Mouse (Mus musculus) induced T-regulatory cell, adult 2 months (primary cell): ENCODE results near the gene Fam167b.
A peak's percentile ranks its signal among the peaks of the same experiment; 100 is the strongest.

Experiments used
- DNase-seq: peaks from one replicate; pipeline ENCODE4 v3.0.0-alpha.2; 2012; ENCODE audit warnings: low read depth

The Fam167b gene

DNA sequence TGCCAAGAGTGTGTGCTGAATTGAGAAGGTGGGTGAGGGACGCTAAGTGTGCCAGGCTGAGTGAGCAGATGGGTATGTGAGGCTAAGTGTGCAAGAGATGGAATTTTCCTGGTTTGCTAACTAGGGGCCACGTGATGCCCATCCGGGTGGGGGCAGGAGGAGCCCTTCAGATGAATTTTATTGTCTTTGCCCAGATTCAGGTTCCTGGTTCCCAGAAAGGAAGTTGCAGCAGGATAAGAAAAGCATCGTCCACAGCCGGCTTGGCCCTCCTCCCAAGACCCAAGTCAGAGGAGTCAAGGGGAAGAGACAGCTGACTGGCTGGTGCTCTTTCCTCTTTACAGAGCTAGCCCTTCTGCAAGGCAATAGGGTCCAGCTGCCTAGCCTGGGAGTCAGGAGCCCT, at the start of gene Fam167b:
Gene Fam167b, minus strand, starts transcription at position 84 of the 400 bp plus-strand sequence.
- DNase-seq, result no peak

DNA sequence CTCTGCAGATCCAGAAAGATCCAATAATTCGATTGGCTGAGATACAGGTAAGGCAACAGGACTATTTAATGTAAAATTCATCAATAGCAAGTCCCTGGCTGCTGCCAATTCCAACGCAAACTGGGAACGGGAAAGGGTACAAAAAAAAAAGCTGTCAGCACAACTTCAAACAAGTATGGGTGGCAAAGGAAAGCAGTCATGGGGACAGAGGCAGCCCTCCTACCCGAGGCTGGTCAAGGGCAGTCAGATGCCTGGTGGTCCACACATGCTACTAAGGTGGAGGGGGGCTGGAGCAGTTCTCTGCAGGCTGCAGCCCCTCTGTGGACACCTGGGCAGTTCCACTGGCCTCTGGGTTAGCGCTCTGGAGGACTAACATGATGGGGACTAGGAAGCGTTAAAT, 47.7 kb upstream of the Fam167b start:
- no peak for DNase-seq

DNA sequence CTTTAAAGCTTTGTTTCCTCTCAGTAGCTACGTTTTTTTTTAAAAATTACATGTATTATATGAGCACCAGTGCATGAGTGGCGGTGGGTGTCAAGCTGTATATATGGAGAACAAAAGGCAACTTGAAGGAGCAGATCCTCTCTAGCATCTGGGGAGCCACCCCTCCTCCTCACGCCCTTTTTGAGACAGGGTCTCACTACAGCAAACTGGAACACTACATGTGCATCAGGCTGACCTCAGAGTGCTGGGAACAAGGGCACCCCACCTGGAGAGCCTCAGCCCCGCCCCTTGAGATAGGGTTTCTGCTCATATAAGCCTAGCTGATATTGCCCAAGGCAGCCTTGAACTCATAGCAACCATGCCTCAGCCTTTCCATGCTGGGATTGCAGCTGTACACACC, 47.1 kb upstream of the Fam167b start:
- no peak for DNase-seq

DNA sequence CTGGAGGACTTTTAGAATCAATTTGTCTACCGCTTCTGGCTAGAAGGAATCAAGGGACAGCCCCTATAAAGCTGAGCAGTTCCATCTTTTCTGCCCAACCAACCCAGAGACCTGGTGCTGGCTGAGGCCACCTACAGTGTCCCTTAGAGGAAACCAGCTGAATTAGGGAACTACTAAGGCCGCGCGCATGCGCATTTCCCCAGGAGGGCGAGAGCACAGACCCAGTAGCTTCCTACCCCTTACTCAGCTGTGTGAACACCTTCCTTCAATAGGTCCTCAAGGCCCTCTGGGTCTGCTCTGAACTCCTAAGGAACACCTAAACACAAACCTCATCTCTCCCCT, 46.7 kb upstream of the Fam167b start:
- DNase-seq, result peak; percentile 86

DNA sequence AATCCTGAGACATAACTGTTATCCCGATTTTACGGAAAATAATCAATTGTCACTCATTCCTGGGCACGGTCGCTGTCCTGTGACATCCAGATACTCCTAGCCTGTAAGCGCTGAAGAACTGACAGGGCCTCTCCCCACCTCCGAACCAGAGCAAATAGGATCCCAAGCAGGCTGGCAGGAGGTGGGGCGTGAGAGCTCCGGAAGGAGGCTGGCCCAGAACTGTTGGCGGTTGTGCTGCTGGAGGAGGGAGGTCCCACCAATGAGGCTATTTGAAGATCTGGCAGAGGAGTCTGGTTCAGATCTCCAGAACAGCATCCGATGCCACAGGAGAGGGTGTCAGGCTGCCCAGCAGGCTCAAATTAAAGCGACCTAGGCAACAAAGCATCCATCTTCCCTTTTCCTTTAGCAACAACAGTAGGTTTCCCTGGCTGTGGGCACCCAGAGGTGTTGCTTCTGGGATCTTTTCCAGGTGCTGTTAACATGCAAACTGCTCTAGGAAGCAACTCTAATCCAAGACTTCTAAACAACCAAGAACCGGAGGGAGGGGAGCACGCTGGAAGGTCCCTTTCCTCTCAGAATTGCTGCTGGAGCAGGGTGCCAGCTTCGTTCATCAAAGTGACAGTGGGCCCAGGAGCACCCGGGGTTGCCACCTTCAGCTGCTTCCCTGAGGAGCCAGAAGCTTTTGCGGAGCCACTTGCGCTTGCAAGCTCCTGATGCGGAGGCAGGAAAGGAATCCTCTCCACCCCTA, 46.1 kb upstream of the Fam167b start:
- DNase-seq, result peak; percentile 96

DNA sequence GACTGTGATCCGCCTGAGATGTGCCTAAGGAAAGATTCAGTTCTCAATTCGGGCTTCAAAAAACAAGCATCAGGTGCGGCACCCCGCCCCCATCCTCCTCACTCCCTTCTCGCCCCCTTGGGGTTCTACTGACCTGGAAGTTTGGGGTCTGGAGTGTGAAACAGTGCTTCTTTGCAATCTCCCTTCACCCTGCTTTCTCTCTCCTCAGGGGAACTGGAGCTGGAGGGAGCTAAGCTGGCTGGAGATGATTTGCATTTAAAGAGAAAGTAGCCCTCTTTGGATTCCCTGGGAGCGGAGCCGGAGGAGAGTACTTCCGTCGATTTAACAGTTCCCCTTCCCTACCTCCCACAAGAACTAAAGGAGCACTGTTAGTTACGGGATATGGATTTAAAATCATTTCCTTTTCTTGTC, 45.3 kb upstream of the Fam167b start, which contains the start of gene Ccdc28b:
Gene Ccdc28b, minus strand, starts transcription at position 267 of the 411 bp plus-strand sequence.
- DNase-seq, result no peak

DNA sequence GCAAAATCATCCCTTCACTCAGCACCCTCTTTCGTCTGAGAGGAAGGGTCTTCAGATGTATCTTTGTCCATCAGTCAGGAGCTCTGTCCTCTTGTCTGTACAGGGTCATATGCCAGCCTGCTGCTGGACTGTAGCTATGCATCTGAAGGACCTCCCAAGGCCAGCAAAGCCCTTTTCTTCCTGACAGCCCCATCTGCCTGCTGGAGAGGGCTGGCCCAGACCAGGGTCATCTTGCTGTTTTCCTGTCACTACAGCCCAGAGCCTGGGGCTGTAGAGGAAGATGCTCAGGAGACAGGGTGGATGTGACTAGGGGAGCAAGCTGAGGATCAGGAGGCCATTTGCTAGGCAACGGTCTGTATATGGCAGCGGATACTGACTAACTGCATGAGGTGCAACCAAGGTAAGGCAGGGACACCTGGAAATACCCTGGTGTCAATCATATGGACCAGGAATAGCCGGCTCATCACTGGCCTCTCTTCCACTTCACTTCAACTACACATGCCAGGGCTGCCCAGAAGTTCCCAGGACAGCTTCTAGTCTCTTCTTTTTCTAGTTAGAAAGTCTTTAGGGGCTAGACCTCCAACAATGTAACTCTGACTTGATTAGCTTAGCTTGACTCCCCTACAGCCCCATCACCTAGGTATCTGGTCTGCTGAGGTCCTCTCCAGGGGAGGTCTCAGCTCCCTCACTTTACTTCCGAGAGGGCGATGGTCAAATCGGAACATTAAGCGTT, 44.6 kb upstream of the Fam167b start:
- DNase-seq, result peak; percentile 39

DNA sequence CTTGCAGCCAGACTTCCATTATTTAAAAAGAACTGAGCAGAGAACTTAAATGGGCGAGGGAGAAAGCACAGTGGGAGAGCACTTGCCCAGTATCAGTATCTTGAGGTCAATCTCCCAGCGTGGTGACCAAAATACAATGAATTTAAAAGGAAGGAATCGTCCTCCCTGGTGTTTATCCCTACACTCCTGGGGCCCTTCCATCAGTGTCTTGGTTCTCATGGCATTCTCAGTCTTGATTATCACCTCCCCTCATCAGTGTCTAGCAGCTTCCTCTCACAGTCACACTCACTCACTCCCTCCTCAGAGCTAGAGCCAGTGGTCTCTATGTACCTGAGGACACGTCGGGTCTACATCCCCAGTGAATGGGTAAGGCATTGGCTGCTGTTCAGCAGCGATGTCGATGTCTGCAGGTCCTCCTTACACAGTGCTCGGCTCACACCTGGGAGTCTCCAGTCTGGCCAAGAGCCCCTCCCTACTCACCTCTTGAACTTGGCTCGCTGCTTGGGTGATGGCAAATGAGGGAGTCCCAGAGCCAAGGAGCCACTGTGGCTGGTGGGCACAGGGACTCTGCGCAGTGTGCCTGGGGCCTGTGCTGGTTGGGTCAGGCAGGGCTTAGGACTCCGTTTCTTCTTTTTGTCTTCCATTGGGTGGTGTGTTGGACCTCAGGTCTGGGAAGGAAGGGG, 43.9 kb upstream of the Fam167b start:
- DNase-seq, result no peak

DNA sequence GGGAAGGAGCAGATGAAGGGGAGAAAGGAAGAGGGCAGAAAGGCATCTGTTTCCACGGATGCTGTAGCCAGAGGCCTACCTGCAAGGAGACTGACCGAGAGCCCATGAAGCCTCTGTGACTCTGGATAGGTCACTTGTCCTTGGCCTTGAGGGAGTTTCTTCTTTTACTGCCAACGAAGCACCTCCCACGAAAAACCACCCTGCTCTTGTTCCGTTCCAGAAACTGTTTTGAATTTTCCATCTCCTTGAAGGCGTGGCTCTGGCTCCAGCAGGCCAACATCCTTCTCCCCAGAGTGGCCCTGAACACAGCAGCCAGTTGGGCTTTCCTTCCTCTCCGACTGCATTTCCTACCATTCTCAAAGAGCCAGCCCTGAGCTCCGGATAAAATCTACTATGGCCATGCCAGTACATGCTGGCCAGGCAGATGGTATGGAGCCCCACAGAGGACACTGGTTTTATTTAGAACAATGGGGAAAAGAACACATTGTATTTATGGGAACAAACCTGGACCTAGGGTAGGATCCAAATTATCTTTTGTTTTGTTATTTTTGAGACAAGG, 43.0 kb upstream of the Fam167b start:
- peak; percentile 61 for DNase-seq

DNA sequence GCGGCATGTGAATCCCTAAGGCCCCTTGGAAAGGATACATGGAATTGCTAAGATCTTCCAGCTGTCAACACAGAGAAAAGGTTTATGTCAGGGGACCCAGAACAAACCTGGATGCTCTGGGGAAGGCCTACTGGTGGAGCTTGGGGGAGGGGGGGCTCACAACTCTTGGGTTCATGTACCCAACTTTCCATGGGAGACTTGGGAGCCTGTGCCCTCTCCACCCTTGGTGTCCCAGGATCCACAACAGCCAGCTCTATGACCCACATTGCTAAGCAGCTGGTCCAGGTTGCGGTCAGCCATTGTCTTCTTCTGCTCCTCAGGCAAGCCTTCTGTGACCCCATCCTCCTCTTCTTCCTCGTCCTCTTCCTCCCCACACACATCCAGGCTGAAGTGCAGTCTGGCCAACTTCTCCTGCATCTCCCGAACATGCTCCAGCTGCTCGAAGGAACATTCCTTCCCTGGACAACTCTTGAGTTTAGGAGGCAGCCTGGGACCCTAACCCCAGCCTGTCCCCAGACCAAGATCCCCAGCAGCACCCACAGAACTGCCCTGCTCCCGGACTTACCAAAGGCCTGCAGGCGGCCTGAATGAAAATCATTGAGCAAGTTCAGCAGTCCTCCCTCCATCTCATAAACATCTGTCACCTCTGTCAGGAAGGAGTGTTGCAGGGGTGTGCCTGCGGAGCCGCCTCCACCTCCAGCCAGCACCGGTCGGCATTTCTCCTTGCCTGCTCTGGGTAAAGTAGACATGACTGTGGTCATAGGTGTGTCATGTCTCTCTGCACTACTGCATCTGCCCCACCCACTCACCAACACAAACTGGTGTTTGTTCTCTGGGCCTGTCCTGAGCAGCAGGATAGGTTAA, 42.3 kb upstream of the Fam167b start:
- peak; percentile 54 for DNase-seq

DNA sequence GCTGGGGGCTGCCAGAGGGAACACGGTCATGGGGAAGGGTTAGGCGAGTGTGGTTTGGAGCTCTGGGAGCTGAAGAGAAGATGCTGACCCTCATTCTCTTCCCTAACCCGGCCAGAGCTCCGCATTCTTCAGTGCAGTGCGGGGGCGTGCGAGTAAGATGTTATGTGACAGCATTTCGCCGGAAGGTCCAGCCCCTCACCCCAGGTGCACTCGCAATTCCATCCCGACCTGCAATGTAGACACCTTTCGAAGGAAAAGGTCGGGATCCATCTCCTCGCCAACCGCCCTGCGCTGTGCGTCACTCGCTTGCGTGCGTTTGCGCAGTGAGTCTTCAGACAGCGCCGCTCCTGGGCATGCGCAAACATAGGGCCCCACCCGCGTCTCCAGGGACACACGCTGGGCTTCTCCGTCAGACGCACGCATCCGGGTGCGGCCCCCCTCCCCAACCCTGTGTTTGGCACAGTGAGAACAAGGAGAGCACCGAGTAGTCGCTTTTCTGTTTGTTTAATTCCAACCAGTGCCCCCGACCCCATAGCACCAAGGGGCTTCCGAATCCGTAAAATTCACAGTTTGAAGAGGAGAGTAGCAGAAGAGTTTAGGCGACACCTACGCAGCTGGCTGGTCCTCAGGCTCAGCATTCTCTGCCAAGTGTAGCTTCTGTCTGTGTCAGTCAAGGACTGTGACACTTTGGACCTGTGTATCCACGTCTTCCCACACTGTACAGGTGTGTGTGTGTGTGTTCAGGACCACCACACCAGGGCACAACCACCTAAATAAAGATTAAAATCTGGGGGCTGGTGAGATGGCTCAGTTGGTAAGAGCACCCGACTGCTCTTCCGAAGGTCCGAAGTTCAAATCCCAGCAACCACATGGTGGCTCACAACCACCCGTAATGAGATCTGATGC, 40.7 kb upstream of the Fam167b start, which contains the start of gene Iqcc:
Gene Iqcc, minus strand, starts transcription at position 314 of the 906 bp plus-strand sequence.
- DNase-seq, result peak; percentile 97

DNA sequence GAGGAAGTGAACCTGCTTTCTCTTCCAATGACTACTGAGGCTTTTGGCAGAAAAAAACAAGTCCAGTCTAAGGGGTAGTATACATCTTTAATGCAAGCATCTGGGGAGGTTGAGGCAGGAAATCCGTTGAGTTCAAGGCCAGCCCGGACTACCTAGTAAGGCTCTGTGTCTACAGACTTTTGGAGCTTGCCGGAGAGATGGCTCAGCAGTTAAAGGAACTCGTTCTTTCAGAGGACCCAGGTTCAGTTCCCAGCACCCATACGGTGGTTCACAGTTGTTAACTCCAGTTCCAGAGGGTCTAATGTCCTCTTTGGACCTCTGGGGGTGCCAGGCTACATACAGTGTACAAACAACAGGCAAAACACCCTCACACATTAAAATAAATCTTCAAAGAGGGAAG, 39.7 kb upstream of the Fam167b start:
- DNase-seq, result no peak

DNA sequence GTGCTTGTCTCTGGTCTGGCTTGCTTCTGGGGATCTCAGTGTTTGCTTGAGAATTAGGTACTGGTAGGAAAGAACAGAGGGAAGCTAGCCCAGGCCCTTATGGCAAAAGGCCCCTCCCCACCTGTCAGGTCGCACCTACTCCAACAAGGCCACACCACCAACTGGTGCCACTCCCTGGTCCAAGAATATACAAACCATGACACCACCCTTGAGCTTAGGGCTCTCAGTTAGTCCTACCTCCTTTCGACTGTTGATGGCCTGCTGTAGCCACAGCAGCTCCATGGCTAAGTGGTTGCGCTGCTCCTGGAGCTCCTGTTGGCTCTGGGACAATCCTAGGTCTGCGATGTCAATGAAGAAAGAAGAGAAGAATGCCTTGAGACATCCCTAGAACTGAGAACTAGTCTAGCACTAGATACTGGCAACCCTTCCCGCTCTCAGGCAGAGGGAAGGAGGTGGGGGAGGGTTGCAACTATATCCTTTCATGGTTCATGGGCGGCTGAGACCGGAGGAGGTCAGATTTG, 38.8 kb upstream of the Fam167b start:
- DNase-seq, result no peak

DNA sequence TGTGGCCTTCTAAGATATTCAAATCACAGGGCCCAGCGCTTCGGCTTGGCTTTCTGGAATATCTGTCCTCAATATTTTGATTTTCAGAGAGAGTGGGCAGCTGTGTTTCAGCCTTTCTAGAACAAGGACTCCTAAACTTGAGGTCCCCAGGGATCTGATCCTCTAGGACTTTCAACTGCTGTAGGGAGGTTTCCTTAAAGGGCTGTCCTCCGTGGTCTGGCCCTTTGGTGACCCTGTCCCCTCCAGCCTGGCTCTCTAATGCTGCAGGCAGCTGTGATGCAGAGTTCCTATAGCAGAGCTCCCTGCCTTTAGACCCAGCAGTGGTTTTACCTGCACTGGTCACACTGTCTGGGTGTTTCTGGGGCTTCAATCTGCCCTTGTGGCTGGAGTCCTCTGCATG, 38.3 kb upstream of the Fam167b start:
- DNase-seq, result no peak

DNA sequence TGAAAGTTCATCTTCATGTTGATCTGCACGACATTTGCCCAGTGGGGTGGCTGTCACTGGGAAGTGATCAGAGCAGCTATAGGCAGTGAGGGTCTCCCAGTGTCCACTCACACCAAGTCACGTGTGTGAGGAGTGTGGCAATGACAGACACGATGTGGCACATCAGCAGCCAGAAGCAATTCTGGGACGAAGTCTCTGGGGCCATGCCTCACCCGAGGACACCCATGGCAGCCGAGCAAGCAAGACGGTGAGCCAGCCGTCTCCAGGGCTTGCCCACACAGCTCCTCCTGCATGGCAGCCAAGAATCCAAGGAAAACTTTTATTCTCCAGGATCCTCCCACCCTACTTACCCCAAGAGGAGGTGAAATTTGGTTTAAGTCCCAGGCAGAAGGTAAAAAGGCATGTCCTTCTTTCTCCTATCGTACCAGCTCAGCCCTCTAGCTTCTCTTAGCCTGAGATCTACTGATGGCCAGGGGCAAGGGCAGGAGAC, 37.5 kb upstream of the Fam167b start:
- DNase-seq, result no peak

DNA sequence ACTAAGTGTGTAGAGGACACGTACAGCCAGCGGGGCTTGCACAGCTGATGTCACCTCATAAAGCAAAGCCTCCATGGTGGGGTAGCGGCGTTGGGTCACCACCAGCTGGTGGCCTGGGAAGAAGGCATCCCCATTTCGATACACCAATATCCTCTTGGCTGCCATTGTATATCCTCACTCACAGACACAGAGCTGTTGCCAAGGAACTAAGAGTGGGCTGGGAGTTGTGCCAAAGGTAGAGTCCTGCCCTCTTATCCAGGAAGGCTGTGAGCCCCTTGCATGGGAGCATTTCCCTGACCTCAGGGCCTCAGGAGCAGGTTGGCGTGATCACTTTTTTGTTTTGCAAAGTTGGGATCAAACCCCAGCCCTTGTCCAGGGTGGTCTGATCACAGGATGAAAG, 35.7 kb upstream of the Fam167b start, which contains the start of gene Dcdc2b:
Gene Dcdc2b, minus strand, starts transcription at position 165 of the 400 bp plus-strand sequence.
- no peak for DNase-seq

DNA sequence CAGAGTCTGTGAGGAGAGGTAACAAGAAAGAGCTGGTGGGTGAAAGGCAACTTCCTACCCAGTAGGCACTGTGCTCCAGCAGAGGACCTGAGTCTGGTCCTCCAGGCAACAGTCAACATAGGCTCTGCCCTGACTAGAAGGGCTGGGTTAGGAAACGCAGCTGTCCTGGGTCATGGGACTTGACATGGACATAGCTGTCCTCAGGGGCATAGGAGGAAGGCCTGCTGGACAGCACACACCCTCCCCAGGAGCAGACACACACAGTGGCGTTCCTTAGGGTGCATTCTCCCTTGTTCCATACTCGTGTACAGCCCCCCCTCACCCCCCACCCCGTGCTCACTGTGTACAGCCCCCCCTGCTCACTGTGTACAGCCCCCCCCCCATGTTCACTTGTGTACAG, 32.1 kb upstream of the Fam167b start:
- DNase-seq, result no peak

DNA sequence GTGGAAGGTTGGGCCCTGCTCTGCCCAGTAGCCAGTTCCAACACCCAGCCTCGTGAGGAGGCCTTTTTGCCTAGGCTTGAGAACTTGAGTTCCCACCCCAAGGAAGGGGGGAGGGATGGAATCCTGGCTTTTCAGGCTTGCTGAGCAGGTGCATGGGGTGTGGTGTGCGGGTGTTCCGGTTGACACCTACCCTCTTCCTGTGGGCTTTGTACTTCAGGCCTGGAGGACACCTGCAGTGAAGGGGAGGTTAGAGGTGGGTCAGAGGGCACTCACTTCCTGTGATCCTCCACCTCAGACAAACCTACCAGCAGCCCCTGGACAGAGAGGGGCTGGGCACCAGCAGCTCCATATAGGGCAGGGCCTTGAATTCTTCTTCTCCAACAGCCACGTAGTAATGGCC, 31.7 kb upstream of the Fam167b start:
- peak; percentile 59 for DNase-seq

DNA sequence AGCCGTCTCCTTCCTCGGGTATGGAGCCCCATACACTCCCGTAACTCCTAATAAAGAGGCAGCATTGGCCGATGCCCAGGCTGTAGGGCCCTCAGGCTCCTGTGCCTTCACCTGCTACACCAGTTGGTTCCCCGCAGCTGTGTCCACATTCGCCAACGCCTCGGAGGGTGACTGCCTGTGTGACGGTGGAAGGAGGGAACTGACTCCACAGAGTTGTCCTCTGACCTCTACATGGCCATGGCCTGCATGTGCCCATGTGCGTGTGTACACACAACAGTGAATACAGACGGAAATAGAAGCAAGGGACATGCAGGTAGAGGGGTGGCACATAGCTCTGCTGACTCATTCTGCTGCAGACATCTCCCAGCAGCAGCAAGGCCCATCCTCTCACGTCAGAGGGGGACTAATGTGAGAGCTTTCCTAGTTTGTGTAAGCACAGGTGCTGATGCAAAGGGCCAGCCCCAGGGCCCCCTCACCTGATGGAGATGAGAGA, 30.8 kb upstream of the Fam167b start:
- peak; percentile 48 for DNase-seq
